Mouse (Mus musculus) B cell, adult 2 months (primary cell): ENCODE data around the gene Isg20.

ENCODE experiments used
- DNase-seq, 2 experiments: peaks; one replicate each; pipeline ENCODE4 v3.0.0; 2022

Gene Isg20

GRCm38 (mm10) chr7:78904175-78904574 is 9.0 kb upstream of the Isg20 start:
- DNase-seq: no peak

GRCm38 (mm10) chr7:78909026-78909425 is 4.2 kb upstream of the Isg20 start:
- DNase-seq: no peak

- peak; percentile 38 to 48 for DNase-seq
Measured at GRCm38 (mm10) chr7:78910336-78911098, 2.7 kb upstream of the Isg20 start.

GRCm38 (mm10) chr7:78911209-78911608 is 2.0 kb upstream of the Isg20 start:
- DNase-seq: no peak

- DNase-seq: peak; percentile 68 to 70
Measured at GRCm38 (mm10) chr7:78912253-78912973, 811 bp upstream of the Isg20 start.

GRCm38 (mm10) chr7:78913649-78914544 is 673 bp downstream of the Isg20 start:
- DNase-seq: peak; percentile 67 to 68

GRCm38 (mm10) chr7:78914545-78914845 is 1.3 kb downstream of the Isg20 start:
- no peak for DNase-seq

- DNase-seq: no peak
Measured at GRCm38 (mm10) chr7:78914896-78915510, 1.8 kb downstream of the Isg20 start.

GRCm38 (mm10) chr7:78918686-78919085 is 5.5 kb downstream of the Isg20 start:
- no peak for DNase-seq

- no peak for DNase-seq
Measured at GRCm38 (mm10) chr7:78922506-78922905, 9.3 kb downstream of the Isg20 start.

- DNase-seq: peak; percentile 68 to 70
Measured at GRCm38 (mm10) chr7:78924300-78924699, 11.1 kb downstream of the Isg20 start.

GRCm38 (mm10) chr7:78924796-78925195 is 11.6 kb downstream of the Isg20 start:
- no peak for DNase-seq

GRCm38 (mm10) chr7:78925680-78926079 is 12.5 kb downstream of the Isg20 start:
- DNase-seq: no peak

GRCm38 (mm10) chr7:78926156-78926555 is 12.9 kb downstream of the Isg20 start:
- no peak for DNase-seq

GRCm38 (mm10) chr7:78927266-78927665 is 14.0 kb downstream of the Isg20 start:
- DNase-seq: no peak

GRCm38 (mm10) chr7:78938957-78939602 is 25.9 kb downstream of the Isg20 start:
- no peak for DNase-seq

GRCm38 (mm10) chr7:78940971-78941370 is 27.7 kb downstream of the Isg20 start:
- no peak for DNase-seq

- no peak for DNase-seq
Measured at GRCm38 (mm10) chr7:78942544-78942943, 29.3 kb downstream of the Isg20 start.

- no peak for DNase-seq
Measured at GRCm38 (mm10) chr7:78953886-78954572, 40.8 kb downstream of the Isg20 start.

GRCm38 (mm10) chr7:78954619-78955018 is 41.4 kb downstream of the Isg20 start:
- DNase-seq: no peak

- DNase-seq: no peak
Measured at GRCm38 (mm10) chr7:78955086-78955485, 41.9 kb downstream of the Isg20 start.
